Mouse (Mus musculus): ENCODE results near the gene Adgrl2. TPM values are rescaled to one million over a fixed set of nuclear protein-coding genes. Genes with fewer than 3 reads are reported as not detected.

Adgrl2 gene
- total RNA-seq, 2 experiments from 2014 or later = 0.58 to 2.0 TPM

- no peak for ATAC-seq (replicated peaks; ENCODE audit: low FRiP score, poor library complexity, severe bottlenecking)
These were observed 94.8 kb downstream of the Adgrl2 start for GRCm38 (mm10) chr3:148895396-148896109.

GRCm38 (mm10) chr3:148894867-148895266, 95.5 kb downstream of the Adgrl2 start:
- ATAC-seq (replicated peaks; ENCODE audit: low FRiP score, poor library complexity, severe bottlenecking) = no peak

GRCm38 (mm10) chr3:148887902-148888301, 102.5 kb downstream of the Adgrl2 start:
- no peak for ATAC-seq (replicated peaks; ENCODE audit: low FRiP score, poor library complexity, severe bottlenecking)

- ATAC-seq (replicated peaks; ENCODE audit: low FRiP score, poor library complexity, severe bottlenecking) = no peak
These were observed 103.4 kb downstream of the Adgrl2 start for GRCm38 (mm10) chr3:148886956-148887355.

GRCm38 (mm10) chr3:148885980-148886668, 104.2 kb downstream of the Adgrl2 start:
- no peak for ATAC-seq (replicated peaks; ENCODE audit: low FRiP score, poor library complexity, severe bottlenecking)

- ATAC-seq (replicated peaks; ENCODE audit: low FRiP score, poor library complexity, severe bottlenecking) = no peak
These were observed 105.2 kb downstream of the Adgrl2 start for GRCm38 (mm10) chr3:148885184-148885583.

- no peak for ATAC-seq (replicated peaks; ENCODE audit: low FRiP score, poor library complexity, severe bottlenecking)
These were observed 108.9 kb downstream of the Adgrl2 start for GRCm38 (mm10) chr3:148881431-148881830.

GRCm38 (mm10) chr3:148872563-148872962, 117.8 kb downstream of the Adgrl2 start:
- ATAC-seq (replicated peaks; ENCODE audit: low FRiP score, poor library complexity, severe bottlenecking) = no peak

GRCm38 (mm10) chr3:148871792-148872464, 118.4 kb downstream of the Adgrl2 start:
- no peak for ATAC-seq (replicated peaks; ENCODE audit: low FRiP score, poor library complexity, severe bottlenecking)

GRCm38 (mm10) chr3:148867618-148868017, 122.7 kb downstream of the Adgrl2 start:
- ATAC-seq (replicated peaks; ENCODE audit: low FRiP score, poor library complexity, severe bottlenecking) = no peak

GRCm38 (mm10) chr3:148866633-148867032, 123.7 kb downstream of the Adgrl2 start:
- no peak for ATAC-seq (replicated peaks; ENCODE audit: low FRiP score, poor library complexity, severe bottlenecking)

GRCm38 (mm10) chr3:148866053-148866452, 124.3 kb downstream of the Adgrl2 start:
- ATAC-seq (replicated peaks; ENCODE audit: low FRiP score, poor library complexity, severe bottlenecking) = no peak

GRCm38 (mm10) chr3:148865234-148865633, 125.1 kb downstream of the Adgrl2 start:
- ATAC-seq (replicated peaks; ENCODE audit: low FRiP score, poor library complexity, severe bottlenecking) = no peak

- no peak for ATAC-seq (replicated peaks; ENCODE audit: low FRiP score, poor library complexity, severe bottlenecking)
These were observed 128.5 kb downstream of the Adgrl2 start for GRCm38 (mm10) chr3:148861860-148862259.

GRCm38 (mm10) chr3:148854306-148854910, 135.9 kb downstream of the Adgrl2 start:
- no peak for ATAC-seq (replicated peaks; ENCODE audit: low FRiP score, poor library complexity, severe bottlenecking)

GRCm38 (mm10) chr3:148853372-148853771, 137.0 kb downstream of the Adgrl2 start:
- no peak for ATAC-seq (replicated peaks; ENCODE audit: low FRiP score, poor library complexity, severe bottlenecking)

- no peak for ATAC-seq (replicated peaks; ENCODE audit: low FRiP score, poor library complexity, severe bottlenecking)
These were observed 137.8 kb downstream of the Adgrl2 start for GRCm38 (mm10) chr3:148852556-148852955.

GRCm38 (mm10) chr3:148850821-148851220, 139.5 kb downstream of the Adgrl2 start:
- no peak for ATAC-seq (replicated peaks; ENCODE audit: low FRiP score, poor library complexity, severe bottlenecking)

GRCm38 (mm10) chr3:148848366-148848765, 142.0 kb downstream of the Adgrl2 start:
- no peak for ATAC-seq (replicated peaks; ENCODE audit: low FRiP score, poor library complexity, severe bottlenecking)

GRCm38 (mm10) chr3:148844182-148844581, 146.2 kb downstream of the Adgrl2 start:
- ATAC-seq (replicated peaks; ENCODE audit: low FRiP score, poor library complexity, severe bottlenecking) = no peak

Measured in erythroblast, adult 5-6 weeks (primary cell).